Mouse (Mus musculus) CH12.LX (cell line): ENCODE results near the gene Olfr1178.

Experiments
- CTCF ChIP-seq, 2 experiments: IDR thresholded peaks in 1 of 2; conservative IDR thresholded peaks in 1 of 2; 2 replicates each; pipeline ENCODE4 v1.5.1; 2011 to 2012; ENCODE audit warnings: low read depth in 2 of 2, low read length in 2 of 2, improper control_type of control experiment in 1 of 2, inconsistent platforms in 1 of 2, mild to moderate bottlenecking in 1 of 2, moderate library complexity in 1 of 2
- EP300 ChIP-seq: IDR thresholded peaks from 2 replicates; pipeline ENCODE4 v1.6.1; 2011; ENCODE audit warnings: low read length, improper control_type of control experiment
- MEF2A ChIP-seq: IDR thresholded peaks from 2 replicates; pipeline ENCODE4 v1.6.1; 2014; ENCODE audit warnings: low read depth, mild to moderate bottlenecking, inconsistent platforms, low read length, improper control_type of control experiment, borderline replicate concordance
- NRF1 ChIP-seq: IDR thresholded peaks from 2 replicates; pipeline ENCODE4 v1.6.1; 2014; ENCODE audit warnings: low read depth, mild to moderate bottlenecking, inconsistent platforms, low read length, improper control_type of control experiment, moderate library complexity
- POLR2A ChIP-seq: IDR thresholded peaks from 2 replicates; pipeline ENCODE4 v1.6.1; 2011; ENCODE audit warnings: low read depth, mild to moderate bottlenecking, improper control_type of control experiment, low read length

DNA sequence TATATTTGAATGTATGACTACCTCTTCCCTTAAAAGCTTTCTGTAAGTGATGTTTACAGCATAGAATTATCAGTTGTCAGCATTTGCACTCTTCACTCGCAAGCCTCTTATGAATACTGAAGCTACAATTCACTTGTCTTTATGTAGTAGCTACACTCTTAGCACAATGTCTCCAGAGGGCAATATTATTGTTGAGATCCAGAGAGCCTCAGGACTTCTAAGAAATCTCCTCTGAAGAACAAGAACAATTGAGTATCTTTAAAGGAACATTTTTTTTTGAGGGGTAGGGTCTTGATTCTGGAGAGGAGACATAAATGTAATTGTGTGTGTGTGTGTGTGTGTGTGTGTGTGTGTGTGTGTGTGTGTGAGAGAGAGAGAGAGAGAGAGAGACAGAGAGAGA is 39.2 kb downstream of the Olfr1178 start, which contains the start of gene Olfr1181:
- no peak for TF ChIP-seq POLR2A
- TF ChIP-seq NRF1 = no peak
- TF ChIP-seq CTCF (conservative IDR thresholded peaks at IDR 0.05 in 1 of 2, IDR thresholded peaks at IDR 0.05 in 1 of 2; ENCODE audit: low read depth in 2 of 2, low read length in 2 of 2) = no peak
- no peak for TF ChIP-seq EP300
- TF ChIP-seq MEF2A = no peak
